Mouse (Mus musculus): ENCODE results near the gene Hnf4a. TPM values are rescaled to one million over a fixed set of nuclear protein-coding genes. Genes with fewer than 3 reads are reported as not detected.

Gene Hnf4a
- polyA plus RNA-seq, 1 experiment from 2014 or later = not detected

DNA sequence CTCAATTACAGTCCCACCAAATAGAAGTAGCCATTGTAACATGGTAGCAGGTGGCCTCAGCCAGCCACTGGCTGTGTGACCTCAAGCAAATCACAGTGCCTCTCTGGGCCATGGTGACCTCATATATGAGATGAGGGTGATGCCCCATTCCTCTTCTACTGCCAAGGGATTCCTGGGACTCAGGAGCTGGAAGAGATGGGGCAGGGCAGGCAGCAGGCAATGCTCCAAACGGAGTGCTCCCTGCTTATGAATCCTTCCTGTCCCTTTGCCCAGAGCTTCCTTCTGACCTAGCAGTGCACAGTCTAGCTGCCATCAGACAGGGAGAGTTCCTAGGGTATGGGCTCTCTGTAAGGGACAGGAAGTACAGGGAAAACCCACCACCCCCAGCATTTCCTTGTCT is 51.9 kb downstream of the Hnf4a start:
- no peak for ATAC-seq (ENCODE audit: low FRiP score, low read depth)
- no peaks in the 10 kb centered on the region for H3K36me3 ChIP-seq
- H3K27ac ChIP-seq (replicated peaks) = no peak overlapping the region
- no peaks in the 10 kb centered on the region for H3K27me3 ChIP-seq
- H3K9ac ChIP-seq (replicated peaks) = no peak overlapping the region
- no peaks in the 10 kb centered on the region for H3K9me3 ChIP-seq
- 100% methylated on average over 1 of the region's 1 CpGs for WGBS
- no peak overlapping the region for H3K4me2 ChIP-seq (replicated peaks)
- no peaks in the 10 kb centered on the region for H3K4me1 ChIP-seq
- no peak overlapping the region for H3K4me3 ChIP-seq

DNA sequence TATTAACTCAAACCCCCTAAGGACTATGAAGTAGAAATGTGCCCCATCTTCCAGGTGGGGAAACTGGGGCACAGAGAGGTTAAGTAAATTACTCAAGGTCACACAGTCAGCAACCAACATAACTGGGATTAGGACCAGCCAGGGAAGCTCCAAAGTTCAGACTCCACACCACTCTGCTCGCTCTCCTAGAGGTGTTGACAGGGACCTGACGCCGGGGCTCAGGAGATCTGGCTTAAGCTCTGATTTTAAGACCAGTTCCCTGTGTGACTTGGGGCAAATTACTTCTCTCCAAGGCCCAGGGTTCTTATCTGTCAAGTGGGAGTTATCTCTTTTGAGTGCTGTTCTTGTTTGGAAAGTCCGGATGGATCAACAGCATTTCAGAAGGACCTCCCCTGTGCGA is 52.6 kb downstream of the Hnf4a start:
- no peaks in the 10 kb centered on the region for H3K36me3 ChIP-seq
- H3K9ac ChIP-seq (replicated peaks) = no peak overlapping the region
- no peak for ATAC-seq (ENCODE audit: low FRiP score, low read depth)
- no peaks in the 10 kb centered on the region for H3K9me3 ChIP-seq
- no peak overlapping the region for H3K4me2 ChIP-seq (replicated peaks)
- no peaks in the 10 kb centered on the region for H3K4me1 ChIP-seq
- no peak overlapping the region for H3K4me3 ChIP-seq
- 82% methylated on average over 5 of the region's 5 CpGs for WGBS
- H3K27me3 ChIP-seq = no peaks in the 10 kb centered on the region
- no peak overlapping the region for H3K27ac ChIP-seq (replicated peaks)

DNA sequence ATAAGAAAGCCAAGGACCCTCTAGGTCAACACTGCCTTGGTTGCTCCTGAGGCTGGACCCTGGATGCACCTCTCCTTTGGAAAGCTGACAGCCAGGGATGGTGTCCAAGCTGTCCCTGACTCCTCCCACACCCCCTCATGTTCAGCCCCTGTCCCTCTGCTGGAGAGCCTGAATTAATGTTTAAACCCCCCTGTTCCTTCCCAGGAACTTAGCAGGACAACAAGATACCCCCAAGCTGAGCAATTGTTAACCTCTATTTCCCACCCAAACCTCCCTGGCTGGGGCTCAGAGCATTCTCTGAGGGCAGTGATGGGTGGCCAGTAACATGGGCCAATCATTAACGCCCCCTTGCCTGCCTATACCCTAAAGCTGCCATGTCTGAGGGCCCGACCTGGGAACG is 53.6 kb downstream of the Hnf4a start:
- H3K9me3 ChIP-seq = no peaks in the 10 kb centered on the region
- 84% methylated on average over 3 of the region's 3 CpGs for WGBS

GRCm38 (mm10) chr2:163561258-163561948 is 54.8 kb downstream of the Hnf4a start:
- ATAC-seq (ENCODE audit: low FRiP score, low read depth) = no peak
- no peaks in the 10 kb centered on the region for H3K27me3 ChIP-seq
- no peak overlapping the region for H3K4me2 ChIP-seq (replicated peaks)
- no peaks in the 10 kb centered on the region for H3K36me3 ChIP-seq
- H3K9me3 ChIP-seq = no peaks in the 10 kb centered on the region
- no peak overlapping the region for H3K27ac ChIP-seq (replicated peaks)
- no peaks in the 10 kb centered on the region for H3K4me1 ChIP-seq
- 83% methylated on average over 13 of the region's 13 CpGs for WGBS
- H3K9ac ChIP-seq (replicated peaks) = no peak overlapping the region
- no peak overlapping the region for H3K4me3 ChIP-seq

More for the DNA sequence above, 53.6 kb downstream of the Hnf4a start:
- no peaks in the 10 kb centered on the region for H3K27me3 ChIP-seq
- H3K4me2 ChIP-seq (replicated peaks) = no peak overlapping the region
- H3K9ac ChIP-seq (replicated peaks) = no peak overlapping the region
- H3K36me3 ChIP-seq = no peaks in the 10 kb centered on the region
- no peak for ATAC-seq (ENCODE audit: low FRiP score, low read depth)
- H3K27ac ChIP-seq (replicated peaks) = no peak overlapping the region
- no peak overlapping the region for H3K4me3 ChIP-seq
- H3K4me1 ChIP-seq = no peaks in the 10 kb centered on the region

- no peaks in the 10 kb centered on the region for H3K9me3 ChIP-seq
- H3K9ac ChIP-seq (replicated peaks) = no peak overlapping the region
- no peaks in the 10 kb centered on the region for H3K4me1 ChIP-seq
- H3K27me3 ChIP-seq = no peaks in the 10 kb centered on the region
- WGBS = 42% methylated on average over 8 of the region's 8 CpGs
- no peak overlapping the region for H3K4me3 ChIP-seq
- no peaks in the 10 kb centered on the region for H3K36me3 ChIP-seq
- no peak for ATAC-seq (ENCODE audit: low FRiP score, low read depth)
- H3K27ac ChIP-seq (replicated peaks) = no peak overlapping the region
- no peak overlapping the region for H3K4me2 ChIP-seq (replicated peaks)
Measured at GRCm38 (mm10) chr2:163564646-163565045, 58.0 kb downstream of the Hnf4a start.

GRCm38 (mm10) chr2:163574321-163574720 is 67.7 kb downstream of the Hnf4a start:
- no peaks in the 10 kb centered on the region for H3K9me3 ChIP-seq
- H3K27me3 ChIP-seq = no peaks in the 10 kb centered on the region; the same call in 1 of the 2 replicates
- no peak overlapping the region for H3K9ac ChIP-seq (replicated peaks)
- WGBS = 81% methylated on average over 3 of the region's 3 CpGs
- no peak for ATAC-seq (ENCODE audit: low FRiP score, low read depth)
- no peak overlapping the region for H3K27ac ChIP-seq (replicated peaks)
- no peak overlapping the region for H3K4me2 ChIP-seq (replicated peaks)
- H3K4me1 ChIP-seq = no peaks in the 10 kb centered on the region
- no peak overlapping the region for H3K4me3 ChIP-seq
- H3K36me3 ChIP-seq = no peaks in the 10 kb centered on the region

DNA sequence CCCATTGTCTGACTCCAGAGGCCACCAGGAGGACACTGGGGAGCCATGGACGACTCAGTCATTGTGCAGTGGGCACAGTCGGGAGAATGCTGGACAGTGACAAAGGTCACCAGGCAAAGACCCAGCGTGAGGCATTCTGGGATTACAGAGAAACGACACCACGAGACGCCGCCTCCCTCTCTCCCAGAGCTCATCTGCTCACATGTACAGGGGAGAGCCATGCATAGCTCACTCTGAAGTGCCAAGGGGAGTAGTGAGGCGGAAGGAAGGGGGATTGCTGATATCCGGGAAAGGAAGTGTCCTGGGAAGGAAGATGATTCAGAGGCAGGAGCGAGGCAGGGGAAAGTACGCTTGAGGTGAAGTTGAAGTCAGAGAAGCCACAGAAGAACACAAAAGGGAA is 68.6 kb downstream of the Hnf4a start:
- no peak overlapping the region for H3K9ac ChIP-seq (replicated peaks)
- H3K9me3 ChIP-seq = no peaks in the 10 kb centered on the region
- H3K4me3 ChIP-seq = no peak overlapping the region
- no peaks in the 10 kb centered on the region for H3K27me3 ChIP-seq
- no peaks in the 10 kb centered on the region for H3K4me1 ChIP-seq
- 41% methylated on average over 11 of the region's 11 CpGs for WGBS
- no peaks in the 10 kb centered on the region for H3K36me3 ChIP-seq
- no peak overlapping the region for H3K27ac ChIP-seq (replicated peaks)
- no peak overlapping the region for H3K4me2 ChIP-seq (replicated peaks)
- no peak for ATAC-seq (ENCODE audit: low FRiP score, low read depth)

- H3K4me2 ChIP-seq (replicated peaks) = no peak overlapping the region
- no peaks in the 10 kb centered on the region for H3K4me1 ChIP-seq
- no peak overlapping the region for H3K4me3 ChIP-seq
- ATAC-seq (ENCODE audit: low FRiP score, low read depth) = no peak
- no peaks in the 10 kb centered on the region for H3K27me3 ChIP-seq
- H3K36me3 ChIP-seq = no peaks in the 10 kb centered on the region
- H3K9me3 ChIP-seq = no peaks in the 10 kb centered on the region
- no peak overlapping the region for H3K27ac ChIP-seq (replicated peaks)
- WGBS = 88% methylated on average over 2 of the region's 2 CpGs
- no peak overlapping the region for H3K9ac ChIP-seq (replicated peaks)
Measured at GRCm38 (mm10) chr2:163577986-163578385, 71.4 kb downstream of the Hnf4a start.

DNA sequence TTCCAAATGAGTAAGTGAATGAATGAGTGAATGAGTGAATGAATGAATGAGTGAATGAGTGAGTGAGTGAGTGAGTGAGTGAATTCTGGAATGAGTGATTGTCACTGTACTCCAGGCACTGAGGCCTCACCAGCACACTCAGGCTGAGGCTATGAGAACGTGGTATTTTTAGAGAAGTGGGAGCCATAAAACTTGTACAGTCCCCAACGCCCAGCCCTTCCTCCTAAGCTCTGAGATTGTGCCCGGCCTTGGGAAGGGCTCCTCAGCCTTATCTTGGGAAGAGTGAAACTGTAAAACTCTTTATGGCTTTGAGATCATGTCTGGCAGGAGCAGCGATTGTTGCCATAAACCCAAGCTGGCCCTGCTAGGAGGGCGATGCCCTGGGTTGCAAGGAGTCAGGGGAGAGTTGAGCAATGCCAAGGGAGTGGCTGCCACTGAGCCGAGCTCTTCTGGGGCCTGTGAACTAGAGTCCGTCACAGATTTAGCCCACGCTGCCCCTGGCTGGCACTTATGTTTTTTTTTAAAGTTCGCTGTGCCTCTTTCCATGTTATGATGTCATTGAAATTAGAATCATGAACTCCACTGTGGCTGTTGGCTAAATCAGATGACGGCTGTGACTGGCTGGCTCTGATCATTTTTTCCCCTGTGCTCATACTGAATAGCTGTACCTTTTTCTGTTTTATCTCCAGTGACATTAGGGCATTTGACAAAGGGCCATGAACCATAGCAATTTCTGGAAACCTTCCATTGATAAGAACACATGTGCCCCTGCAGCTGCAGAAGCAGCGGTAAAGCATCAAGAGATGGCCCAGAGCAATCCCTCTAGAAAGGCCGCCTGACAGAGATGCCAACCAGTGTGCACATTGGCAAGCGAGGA is 73.7 kb downstream of the Hnf4a start:
- WGBS = 87% methylated on average over 13 of the region's 13 CpGs
- H3K4me2 ChIP-seq (replicated peaks) = no peak overlapping the region
- no peak overlapping the region for H3K27ac ChIP-seq (replicated peaks)
- H3K9me3 ChIP-seq = no peaks in the 10 kb centered on the region
- ATAC-seq (ENCODE audit: low FRiP score, low read depth) = no peak
- no peak overlapping the region for H3K9ac ChIP-seq (replicated peaks)
- H3K36me3 ChIP-seq = no peaks in the 10 kb centered on the region
- H3K4me3 ChIP-seq = no peak overlapping the region
- H3K27me3 ChIP-seq = no peaks in the 10 kb centered on the region
- H3K4me1 ChIP-seq = no peaks in the 10 kb centered on the region

DNA sequence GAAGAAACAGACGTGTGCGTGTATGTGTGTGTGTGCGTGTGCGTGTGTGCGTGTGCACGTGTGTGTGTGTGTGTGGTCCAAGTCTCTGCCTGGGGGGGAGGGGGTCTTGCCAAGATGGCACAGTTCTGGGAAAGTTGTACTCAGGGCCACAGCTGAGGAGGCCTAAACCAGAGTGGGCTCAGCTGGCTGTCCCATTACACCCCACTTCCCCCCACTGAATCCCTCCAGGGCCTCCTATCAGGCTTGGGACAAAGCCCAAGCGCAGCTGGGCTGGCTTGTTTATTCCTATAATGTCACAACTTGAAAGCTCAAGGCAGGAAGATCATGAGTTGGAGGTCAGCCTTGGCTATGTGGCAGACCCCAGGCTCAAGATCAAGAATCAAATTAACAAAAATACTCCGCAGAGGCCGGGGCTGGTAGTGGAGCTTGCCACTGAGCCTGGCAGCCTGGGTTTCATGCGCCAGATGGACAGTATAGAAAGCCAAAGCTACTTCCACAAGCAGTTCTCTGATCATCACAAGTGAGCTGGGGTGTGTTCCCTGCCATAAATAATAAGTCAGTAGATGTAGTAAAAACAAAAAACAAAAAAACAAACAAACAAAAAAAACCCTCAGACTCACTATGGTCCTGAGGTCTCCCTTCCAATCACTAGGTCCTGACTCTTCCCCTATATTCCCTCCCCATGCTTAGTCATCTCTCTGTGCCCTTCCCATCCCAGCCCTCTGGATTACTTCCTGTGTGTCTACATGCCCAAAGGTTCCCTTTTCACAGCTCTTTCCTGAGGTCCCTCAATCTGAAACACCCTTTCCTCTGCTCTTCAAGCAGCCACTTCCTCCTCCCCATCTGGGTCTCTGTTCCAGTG is 76.8 kb downstream of the Hnf4a start:
- Histone ChIP-seq H3K4me3 (no peak overlapping the region), H3K4me2 (replicated peaks) (no peak overlapping the region), H3K36me3 (no peaks in the 10 kb centered on the region), H3K4me1 (no peaks in the 10 kb centered on the region), H3K9me3 (no peaks in the 10 kb centered on the region), H3K27me3 (0 out of 2 replicates have a peak, but pooled peaks cover 6% of the 10 kb centered on the region), H3K27ac (replicated peaks) (no peak overlapping the region), H3K9ac (replicated peaks) (no peak overlapping the region)
- WGBS = 90% methylated on average over 10 of the region's 10 CpGs
- no peak for ATAC-seq (ENCODE audit: low FRiP score, low read depth)

DNA sequence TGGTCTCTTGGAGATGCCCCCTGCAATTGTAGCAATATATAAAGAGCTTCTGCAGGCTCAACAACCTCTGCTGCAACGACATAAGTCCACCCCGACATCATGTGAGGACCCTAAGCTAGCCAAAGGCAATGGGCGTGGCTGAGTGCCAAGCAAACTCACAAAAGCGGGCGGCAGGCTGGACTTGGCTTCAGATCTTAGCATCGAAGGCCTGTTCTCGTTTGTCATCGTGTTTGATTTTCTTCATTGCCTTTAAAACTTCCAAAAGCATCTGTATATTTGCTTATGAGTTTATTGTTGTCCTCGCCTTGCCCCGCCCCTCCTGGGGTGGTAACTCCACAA is 77.4 kb downstream of the Hnf4a start:
- no peaks in the 10 kb centered on the region for H3K36me3 ChIP-seq
- no peak overlapping the region for H3K4me3 ChIP-seq
- H3K9ac ChIP-seq (replicated peaks) = no peak overlapping the region
- WGBS = 81% methylated on average over 10 of the region's 10 CpGs
- no peak overlapping the region for H3K4me2 ChIP-seq (replicated peaks)
- no peak for ATAC-seq (ENCODE audit: low FRiP score, low read depth)
- no peaks in the 10 kb centered on the region for H3K4me1 ChIP-seq
- no peak overlapping the region for H3K27ac ChIP-seq (replicated peaks)
- 0 out of 2 replicates have a peak, but pooled peaks cover 6% of the 10 kb centered on the region for H3K27me3 ChIP-seq
- H3K9me3 ChIP-seq = no peaks in the 10 kb centered on the region

Measured in midbrain, embryonic 12.5 days (tissue).